Mouse (Mus musculus) olfactory bulb, adult 2 months (tissue): Measurements from ENCODE around the gene Txnrd3.

Experiments used
- CTCF ChIP-seq: fragments of 200-500 bp; IDR thresholded peaks from 2 replicates; pipeline ENCODE4 v1.5.1; 2012; ENCODE audit warnings: low read depth, mild to moderate bottlenecking, low read length, moderate library complexity; ENCODE audit not compliant: insufficient read depth
- POLR2A ChIP-seq: fragments of 200-500 bp; IDR thresholded peaks from 2 replicates; pipeline ENCODE4 v1.6.1; 2012; ENCODE audit warnings: mild to moderate bottlenecking, low read depth, low read length, moderate library complexity; ENCODE audit not compliant: insufficient read depth

- no peak for TF ChIP-seq POLR2A
- no peak for TF ChIP-seq CTCF
Observed at GRCm38 (mm10) chr6:89718051-89718450, 74.3 kb downstream of the Txnrd3 start.
